Mouse (Mus musculus): ENCODE measurements around the gene Wdr82.

DNA sequence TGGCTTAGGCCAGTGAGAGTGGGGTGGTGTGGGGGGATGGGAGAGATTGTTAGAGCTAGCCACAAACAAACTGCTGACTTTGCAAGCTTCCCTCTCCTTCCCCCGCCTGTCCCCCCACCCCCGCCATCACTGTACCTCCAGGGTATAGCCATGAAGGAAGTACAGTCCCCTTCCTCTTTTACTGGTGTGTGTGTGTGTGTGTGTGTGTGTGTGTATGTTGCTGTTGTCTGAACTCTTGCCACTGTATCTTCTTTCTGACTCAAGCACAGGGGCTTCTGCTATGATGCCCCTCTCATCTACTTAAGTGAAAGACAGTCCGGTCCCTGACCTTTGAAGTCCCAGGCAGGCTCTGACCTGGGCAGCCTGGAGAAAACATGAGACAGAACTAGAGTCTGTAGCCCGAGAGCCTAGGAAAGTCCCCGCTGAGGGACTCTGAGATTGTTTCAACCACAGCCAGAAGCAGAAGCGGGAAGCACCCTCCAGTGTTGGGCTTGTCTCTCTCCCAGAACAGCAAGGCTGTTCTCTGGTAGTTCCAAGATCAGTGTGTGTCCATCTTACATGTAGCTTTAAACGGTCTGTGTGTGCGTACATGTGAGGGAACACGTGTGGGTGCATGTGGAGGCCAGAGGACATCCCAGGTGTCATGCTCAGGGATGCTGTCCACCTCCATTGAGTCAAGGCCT lies 59.5 kb downstream of the Wdr82 start:
- TF ChIP-seq CTCF (IDR thresholded peaks at IDR 0.05; ENCODE audit: control insufficient read depth, insufficient read depth, insufficient read length) (no peak), MAX (IDR thresholded peaks at IDR 0.05) (no peak), MYOG (IDR thresholded peaks at IDR 0.05; ENCODE audit: control insufficient read depth, extremely low read depth, insufficient read length) (no peak), FOSL1 (IDR thresholded peaks at IDR 0.05; ENCODE audit: insufficient read depth, low read length, poor library complexity, severe bottlenecking) (no peak)
